Mouse (Mus musculus) kidney, embryonic 14.5 days (tissue): ENCODE measurements around the gene Hoxc9. TPM values are rescaled to one million over a fixed set of nuclear protein-coding genes. Genes with fewer than 3 reads are reported as not detected.

Source experiments
- ATAC-seq: fragments of 200-750 bp; cut with Nextera tagmentation; 2 replicates; pipeline ENCODE4 v1.8.0; 2017; ENCODE audit warnings: moderate number of reproducible peaks, mild to moderate bottlenecking, moderate TSS enrichment, moderate library complexity; ENCODE audit not compliant: low FRiP score, low TSS enrichment
- H3K27ac ChIP-seq: fragments of 300-500 bp; sonication (generic); 2 replicates; pipeline ENCODE4 v1.5.1; 2014; ENCODE audit warnings: low read depth, mild to moderate bottlenecking, low read length, moderate library complexity, mixed read lengths
- H3K27me3 ChIP-seq: fragments of 300-500 bp; sonication (generic); 2 replicates; pipeline ENCODE4 v1.6.1; 2014; ENCODE audit warnings: mild to moderate bottlenecking, low read length; ENCODE audit not compliant: control insufficient read depth, insufficient read depth
- H3K36me3 ChIP-seq: fragments of 300-500 bp; sonication (generic); 2 replicates; pipeline ENCODE4 v1.6.1; 2014; ENCODE audit warnings: low read length, mixed read lengths; ENCODE audit not compliant: control insufficient read depth, insufficient read depth
- H3K4me1 ChIP-seq: fragments of 300-500 bp; sonication (generic); 2 replicates; pipeline ENCODE4 v1.6.1; 2014; ENCODE audit warnings: low read length, mixed read lengths; ENCODE audit not compliant: control insufficient read depth, insufficient read depth
- H3K4me2 ChIP-seq: fragments of 300-500 bp; sonication (generic); replicated peaks from 2 replicates; pipeline ENCODE4 v1.6.1; 2014; ENCODE audit warnings: low read depth, mild to moderate bottlenecking, low read length
- H3K4me3 ChIP-seq: fragments of 300-500 bp; sonication (generic); 2 replicates; pipeline ENCODE4 v1.5.1; 2014; ENCODE audit warnings: mild to moderate bottlenecking, low read length
- H3K9ac ChIP-seq: fragments of 300-500 bp; sonication (generic); 2 replicates; pipeline ENCODE4 v1.6.1; 2014; ENCODE audit warnings: low read depth, mild to moderate bottlenecking, low read length, moderate library complexity
- H3K9me3 ChIP-seq: fragments of 300-500 bp; sonication (generic); 2 replicates; pipeline ENCODE4 v1.6.1; 2016; ENCODE audit warnings: low read length; ENCODE audit not compliant: control insufficient read depth
- WGBS: fragments of 180-500 bp; shearing (Covaris S2); extraction: QIAGEN DNeasy Blood & Tissue Kit; methylation state at CpG from one replicate; pipeline ENCODE4 v1.1.7; 2014; 5-methylcytosine and 5-hydroxymethylcytosine counted together
- polyA plus RNA-seq: library from polyadenylated mRNA; unstranded; fragments of >200 nt; fragmentation: Nextera tagmentation; extraction: Ambion mirVana; gene quantifications from 2 replicates; pipeline ENCODE4 v1.2.1, GENCODE M21; 2014

The Hoxc9 gene
- polyA plus RNA-seq, 1 experiment from 2014 or later = 10.3 TPM

GRCm38 (mm10) chr15:102954192-102955006 is 21.8 kb upstream of the Hoxc9 start, which contains the start of gene Hoxc11:
Hoxc11 (plus strand) TSS chr15:102954427.
- Histone ChIP-seq H3K9me3 (no peaks in the 10 kb centered on the region), H3K4me1 (peaks cover 20% of the 10 kb centered on the region), H3K27me3 (peaks cover 38% of the 10 kb centered on the region), H3K4me3 (peak within 1 kb of the TSS; percentile 59), H3K4me2 (peak within 1 kb of the TSS; percentile 63), H3K27ac (peak within 1 kb of the TSS; percentile 90), H3K9ac (peak within 1 kb of the TSS; percentile 80), H3K36me3 (no peaks in the 10 kb centered on the region)
- peak; percentile 29; the same call in 1 of the 2 replicates for ATAC-seq
- WGBS = under 1% methylated on average over 57 of the region's 57 CpGs

- Histone ChIP-seq H3K36me3 (no peaks in the 10 kb centered on the region), H3K9me3 (no peaks in the 10 kb centered on the region), H3K4me1 (peaks cover 25% of the 10 kb centered on the region), H3K4me2 (peak overlapping the region; percentile 63), H3K4me3 (peak overlapping the region; percentile 59), H3K9ac (peak overlapping the region; percentile 80), H3K27ac (peak overlapping the region; percentile 90), H3K27me3 (peaks cover 33% of the 10 kb centered on the region)
- WGBS = 2% methylated on average over 28 of the region's 28 CpGs
- ATAC-seq = peak; percentile 26; the same call in 1 of the 2 replicates
Observed at GRCm38 (mm10) chr15:102955007-102955382, 21.2 kb upstream of the Hoxc9 start.

- no peaks in the 10 kb centered on the region for H3K9me3 ChIP-seq
- peak overlapping the region; percentile 90 for H3K27ac ChIP-seq
- H3K27me3 ChIP-seq = peaks cover 23% of the 10 kb centered on the region
- H3K9ac ChIP-seq = peak overlapping the region; percentile 80
- H3K4me2 ChIP-seq = peak overlapping the region; percentile 63
- under 1% methylated on average over 39 of the region's 40 CpGs for WGBS
- peaks cover 31% of the 10 kb centered on the region for H3K4me1 ChIP-seq
- no peak for ATAC-seq
- H3K4me3 ChIP-seq = peak overlapping the region; percentile 59
- no peaks in the 10 kb centered on the region for H3K36me3 ChIP-seq
Observed at GRCm38 (mm10) chr15:102955833-102956640, 20.2 kb upstream of the Hoxc9 start.

GRCm38 (mm10) chr15:102956906-102957305 is 19.3 kb upstream of the Hoxc9 start:
- Histone ChIP-seq H3K9me3 (no peaks in the 10 kb centered on the region), H3K9ac (peak overlapping the region; percentile 80; the same call in 1 of the 2 replicates), H3K4me2 (peak overlapping the region; percentile 63), H3K27ac (peak overlapping the region; percentile 90; the same call in 1 of the 2 replicates), H3K4me1 (peaks cover 31% of the 10 kb centered on the region), H3K4me3 (peak overlapping the region; percentile 59), H3K36me3 (no peaks in the 10 kb centered on the region), H3K27me3 (peaks cover 17% of the 10 kb centered on the region)
- 3% methylated on average over 12 of the region's 12 CpGs for WGBS
- ATAC-seq = peak; percentile 10; the same call in 1 of the 2 replicates

DNA sequence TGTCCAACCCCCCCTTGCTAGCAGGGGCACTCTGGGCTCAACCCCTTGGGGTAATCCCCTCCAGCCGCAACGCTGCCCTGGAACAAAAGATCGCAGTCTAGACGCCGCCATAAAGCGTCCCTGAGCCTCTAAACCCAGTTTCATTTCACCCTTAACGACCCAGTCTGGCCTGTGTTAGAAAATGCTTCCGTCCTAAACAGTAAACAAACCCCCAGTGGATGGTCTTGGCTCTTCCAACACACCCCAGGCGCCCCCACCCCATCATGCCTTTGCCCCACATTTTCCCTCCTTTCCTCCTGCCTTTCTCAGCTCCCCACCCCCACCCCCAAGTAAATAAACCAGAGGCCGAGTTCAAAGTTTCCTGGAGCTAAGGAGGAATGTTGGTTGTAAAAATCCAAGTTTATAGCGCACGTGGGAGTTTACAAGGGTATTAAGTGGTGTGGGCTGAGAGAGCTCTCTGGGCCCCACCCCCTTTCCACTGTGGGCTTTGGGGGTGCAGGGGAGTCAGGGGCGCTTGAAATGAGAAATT is 16.5 kb upstream of the Hoxc9 start:
- Histone ChIP-seq H3K27ac (peak overlapping the region; percentile 96), H3K9me3 (no peaks in the 10 kb centered on the region), H3K27me3 (no peaks in the 10 kb centered on the region; the same call in 1 of the 2 replicates), H3K4me3 (peak overlapping the region; percentile 32), H3K9ac (peak overlapping the region; percentile 63), H3K36me3 (no peaks in the 10 kb centered on the region), H3K4me1 (peaks cover 27% of the 10 kb centered on the region), H3K4me2 (peak overlapping the region; percentile 55)
- ATAC-seq = peak; percentile 45
- 2% methylated on average over 13 of the region's 13 CpGs for WGBS

DNA sequence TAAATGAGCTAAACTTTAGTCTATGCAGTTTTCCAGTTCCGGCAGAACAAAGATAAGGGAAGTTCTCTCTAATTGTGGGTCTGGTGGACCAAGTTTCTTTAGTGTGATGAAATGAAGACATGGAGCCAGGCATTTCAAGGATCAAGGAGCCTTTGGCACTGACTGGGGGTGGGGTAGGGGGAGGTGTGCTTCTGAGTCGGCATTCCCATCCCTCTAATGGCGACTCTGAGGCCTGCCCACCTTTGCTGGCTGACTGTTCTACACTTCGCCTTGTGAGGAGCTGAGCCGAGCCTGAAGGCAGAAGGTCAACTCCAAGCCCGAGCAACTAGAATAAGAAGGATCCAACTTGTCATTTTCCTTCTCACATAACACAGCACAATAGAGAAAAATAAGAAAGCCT is 14.5 kb upstream of the Hoxc9 start:
- Histone ChIP-seq H3K9ac (peak overlapping the region; percentile 61), H3K4me1 (peaks cover 25% of the 10 kb centered on the region), H3K27me3 (peaks cover 7% of the 10 kb centered on the region; the same call in 1 of the 2 replicates), H3K27ac (peak overlapping the region; percentile 96), H3K9me3 (no peaks in the 10 kb centered on the region), H3K4me2 (peak overlapping the region; percentile 55), H3K4me3 (peak overlapping the region; percentile 22; the same call in 1 of the 2 replicates), H3K36me3 (no peaks in the 10 kb centered on the region)
- ATAC-seq = no peak
- WGBS = 2% methylated on average over 6 of the region's 6 CpGs

DNA sequence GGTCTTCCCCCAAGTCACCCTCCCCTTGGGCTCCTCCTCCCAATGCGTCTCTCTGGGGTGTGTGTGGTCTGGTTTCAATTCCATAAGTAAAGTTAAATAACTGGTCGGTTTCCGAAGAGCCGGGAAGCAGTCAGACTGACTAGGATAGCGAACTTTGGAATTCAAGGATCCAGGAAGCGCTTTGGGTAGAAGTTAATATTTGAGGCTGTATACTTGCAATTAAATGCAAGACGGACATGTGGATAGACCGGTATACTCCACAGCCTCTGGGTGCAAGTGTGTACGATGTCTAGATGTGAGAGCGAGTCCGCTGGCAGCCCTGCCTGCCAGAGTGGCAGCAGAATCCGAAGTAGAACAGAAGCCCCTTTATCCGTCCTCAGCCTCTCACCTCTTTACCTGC is 13.7 kb upstream of the Hoxc9 start:
- Histone ChIP-seq H3K4me1 (peaks cover 17% of the 10 kb centered on the region), H3K27me3 (peaks cover 7% of the 10 kb centered on the region; the same call in 1 of the 2 replicates), H3K9ac (peak overlapping the region; percentile 81), H3K4me3 (peak overlapping the region; percentile 70), H3K9me3 (no peaks in the 10 kb centered on the region), H3K36me3 (no peaks in the 10 kb centered on the region), H3K4me2 (peak overlapping the region; percentile 89), H3K27ac (peak overlapping the region; percentile 95)
- 5% methylated on average over 13 of the region's 13 CpGs for WGBS
- no peak for ATAC-seq

DNA sequence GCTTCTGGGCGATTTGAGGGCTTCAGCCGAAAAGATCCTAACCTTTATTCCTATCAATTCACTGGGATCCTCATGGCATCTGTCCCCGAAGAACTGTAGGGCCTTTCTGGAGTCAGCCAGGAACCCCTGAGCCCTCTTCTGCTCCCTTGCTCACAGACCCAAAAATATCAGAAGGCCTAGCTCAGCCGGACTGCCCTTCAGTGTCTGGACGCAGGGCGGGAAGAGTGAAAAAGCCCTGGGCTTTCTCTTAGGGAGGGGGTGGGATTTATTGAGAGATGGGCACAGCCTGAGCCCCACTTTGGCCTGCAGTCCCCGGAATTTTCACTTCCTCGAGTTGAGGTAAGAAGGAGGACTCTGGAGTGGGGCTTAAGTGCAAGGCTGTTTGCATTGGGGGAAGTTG is 13.0 kb upstream of the Hoxc9 start:
- Histone ChIP-seq H3K27ac (peak overlapping the region; percentile 95), H3K27me3 (peaks cover 7% of the 10 kb centered on the region; the same call in 1 of the 2 replicates), H3K9ac (peak overlapping the region; percentile 81), H3K4me3 (peak overlapping the region; percentile 70), H3K4me2 (peak overlapping the region; percentile 89), H3K36me3 (no peaks in the 10 kb centered on the region), H3K9me3 (no peaks in the 10 kb centered on the region), H3K4me1 (peaks cover 11% of the 10 kb centered on the region; the same call in 1 of the 2 replicates)
- ATAC-seq = no peak
- WGBS = 6% methylated on average over 8 of the region's 8 CpGs
